Mouse (Mus musculus): ENCODE measurements around the gene Fap. TPM values are rescaled to one million over a fixed set of nuclear protein-coding genes. Genes with fewer than 3 reads are reported as not detected.

The Fap gene
- polyA plus RNA-seq, 1 experiment from 2014 or later, result 4.6 TPM

GRCm38 (mm10) chr2:62495407-62495806 is 78.5 kb downstream of the Fap start:
- Histone ChIP-seq H3K9me3 (replicated peaks) (no peaks in the 10 kb centered on the region), H3K9ac (no peak overlapping the region), H3K27me3 (no peaks in the 10 kb centered on the region), H3K4me2 (no peak overlapping the region), H3K4me3 (no peak overlapping the region), H3K27ac (no peak overlapping the region), H3K4me1 (replicated peaks) (no peaks in the 10 kb centered on the region), H3K36me3 (no peaks in the 10 kb centered on the region)
- 46% methylated on average over 4 of the region's 4 CpGs for WGBS
- ATAC-seq (replicated peaks; ENCODE audit: insufficient number of reproducible peaks, insufficient read depth, low FRiP score, low read depth), result no peak

- Histone ChIP-seq H3K9me3 (replicated peaks) (no peaks in the 10 kb centered on the region), H3K9ac (no peak overlapping the region), H3K36me3 (no peaks in the 10 kb centered on the region), H3K4me3 (no peak overlapping the region), H3K27me3 (no peaks in the 10 kb centered on the region), H3K4me1 (replicated peaks) (no peaks in the 10 kb centered on the region), H3K4me2 (no peak overlapping the region), H3K27ac (no peak overlapping the region)
- 74% methylated on average over 6 of the region's 6 CpGs for WGBS
- no peak for ATAC-seq (replicated peaks; ENCODE audit: insufficient number of reproducible peaks, insufficient read depth, low FRiP score, low read depth)
These were observed 84.0 kb downstream of the Fap start for GRCm38 (mm10) chr2:62489832-62490231.

- Histone ChIP-seq H3K36me3 (no peaks in the 10 kb centered on the region), H3K27me3 (no peaks in the 10 kb centered on the region), H3K9me3 (replicated peaks) (no peaks in the 10 kb centered on the region), H3K9ac (no peak overlapping the region), H3K4me3 (no peak overlapping the region), H3K4me2 (no peak overlapping the region), H3K27ac (no peak overlapping the region), H3K4me1 (replicated peaks) (no peaks in the 10 kb centered on the region)
- WGBS, result 82% methylated on average over 3 of the region's 3 CpGs
- ATAC-seq (replicated peaks; ENCODE audit: insufficient number of reproducible peaks, insufficient read depth, low FRiP score, low read depth), result no peak
These were observed 89.0 kb downstream of the Fap start for GRCm38 (mm10) chr2:62484906-62485305.

- Histone ChIP-seq H3K36me3 (no peaks in the 10 kb centered on the region), H3K4me1 (replicated peaks) (no peaks in the 10 kb centered on the region), H3K4me3 (no peak within 1 kb of the TSS), H3K9me3 (replicated peaks) (no peaks in the 10 kb centered on the region), H3K9ac (no peak within 1 kb of the TSS), H3K27ac (no peak within 1 kb of the TSS), H3K27me3 (no peaks in the 10 kb centered on the region), H3K4me2 (no peak within 1 kb of the TSS)
- no peak for ATAC-seq (replicated peaks; ENCODE audit: insufficient number of reproducible peaks, insufficient read depth, low FRiP score, low read depth)
- WGBS, result 86% methylated on average over 9 of the region's 9 CpGs
These were observed 90.3 kb downstream of the Fap start, which contains the start of gene Gcg for GRCm38 (mm10) chr2:62483550-62483949. TSS of gene Gcg (minus strand) at chr2:62483650.

GRCm38 (mm10) chr2:62480285-62481198 is 93.3 kb downstream of the Fap start:
- Histone ChIP-seq H3K36me3 (no peaks in the 10 kb centered on the region), H3K27me3 (no peaks in the 10 kb centered on the region), H3K4me1 (replicated peaks) (no peaks in the 10 kb centered on the region), H3K4me2 (no peak overlapping the region), H3K9ac (no peak overlapping the region), H3K27ac (no peak overlapping the region), H3K9me3 (replicated peaks) (no peaks in the 10 kb centered on the region), H3K4me3 (no peak overlapping the region)
- WGBS, result 73% methylated on average over 9 of the region's 9 CpGs
- ATAC-seq (replicated peaks; ENCODE audit: insufficient number of reproducible peaks, insufficient read depth, low FRiP score, low read depth), result no peak

GRCm38 (mm10) chr2:62469551-62469950 is 104.3 kb downstream of the Fap start:
- H3K4me1 ChIP-seq (replicated peaks), result no peaks in the 10 kb centered on the region; the same call in 1 of the 2 replicates
- no peaks in the 10 kb centered on the region for H3K27me3 ChIP-seq
- ATAC-seq (replicated peaks; ENCODE audit: insufficient number of reproducible peaks, insufficient read depth, low FRiP score, low read depth), result no peak
- H3K4me2 ChIP-seq, result no peak overlapping the region
- H3K36me3 ChIP-seq, result no peaks in the 10 kb centered on the region
- no peaks in the 10 kb centered on the region for H3K9me3 ChIP-seq (replicated peaks)
- H3K27ac ChIP-seq, result no peak overlapping the region
- H3K4me3 ChIP-seq, result no peak overlapping the region
- WGBS, result 50% methylated on average over 9 of the region's 9 CpGs
- H3K9ac ChIP-seq, result no peak overlapping the region

- Histone ChIP-seq H3K4me1 (replicated peaks) (no peaks in the 10 kb centered on the region), H3K27ac (no peak overlapping the region), H3K4me3 (no peak overlapping the region), H3K27me3 (0 out of 2 replicates have a peak, but pooled peaks cover 3% of the 10 kb centered on the region), H3K4me2 (no peak overlapping the region), H3K9ac (no peak overlapping the region), H3K36me3 (no peaks in the 10 kb centered on the region), H3K9me3 (replicated peaks) (no peaks in the 10 kb centered on the region)
- WGBS, result 75% methylated on average over 2 of the region's 2 CpGs
- ATAC-seq (replicated peaks; ENCODE audit: insufficient number of reproducible peaks, insufficient read depth, low FRiP score, low read depth), result no peak
These were observed 110.6 kb downstream of the Fap start for GRCm38 (mm10) chr2:62463287-62463686.

- Histone ChIP-seq H3K9ac (no peak overlapping the region), H3K4me2 (no peak overlapping the region), H3K4me3 (no peak overlapping the region), H3K27ac (no peak overlapping the region), H3K27me3 (0 out of 2 replicates have a peak, but pooled peaks cover 3% of the 10 kb centered on the region), H3K4me1 (replicated peaks) (no peaks in the 10 kb centered on the region), H3K9me3 (replicated peaks) (no peaks in the 10 kb centered on the region), H3K36me3 (no peaks in the 10 kb centered on the region)
- ATAC-seq (replicated peaks; ENCODE audit: insufficient number of reproducible peaks, insufficient read depth, low FRiP score, low read depth), result no peak
- WGBS, result 78% methylated on average over 2 of the region's 2 CpGs
These were observed 111.7 kb downstream of the Fap start for GRCm38 (mm10) chr2:62462174-62462573.

GRCm38 (mm10) chr2:62460815-62461450 is 112.9 kb downstream of the Fap start:
- no peak overlapping the region for H3K4me3 ChIP-seq
- WGBS, result 79% methylated on average over 12 of the region's 12 CpGs

GRCm38 (mm10) chr2:62460231-62460710 is 113.6 kb downstream of the Fap start:
- 61% methylated on average over 7 of the region's 7 CpGs for WGBS
- Histone ChIP-seq H3K4me1 (replicated peaks) (no peaks in the 10 kb centered on the region), H3K27me3 (0 out of 2 replicates have a peak, but pooled peaks cover 3% of the 10 kb centered on the region), H3K9ac (no peak overlapping the region), H3K36me3 (no peaks in the 10 kb centered on the region), H3K4me2 (no peak overlapping the region), H3K27ac (no peak overlapping the region), H3K9me3 (replicated peaks) (no peaks in the 10 kb centered on the region), H3K4me3 (no peak overlapping the region)
- no peak for ATAC-seq (replicated peaks; ENCODE audit: insufficient number of reproducible peaks, insufficient read depth, low FRiP score, low read depth)

More at GRCm38 (mm10) chr2:62460815-62461450, 112.9 kb downstream of the Fap start:
- H3K27me3 ChIP-seq, result 0 out of 2 replicates have a peak, but pooled peaks cover 3% of the 10 kb centered on the region
- H3K4me2 ChIP-seq, result no peak overlapping the region
- H3K4me1 ChIP-seq (replicated peaks), result no peaks in the 10 kb centered on the region
- no peaks in the 10 kb centered on the region for H3K36me3 ChIP-seq
- no peak for ATAC-seq (replicated peaks; ENCODE audit: insufficient number of reproducible peaks, insufficient read depth, low FRiP score, low read depth)
- no peaks in the 10 kb centered on the region for H3K9me3 ChIP-seq (replicated peaks)
- H3K27ac ChIP-seq, result no peak overlapping the region
- H3K9ac ChIP-seq, result no peak overlapping the region
